Mouse (Mus musculus): ENCODE measurements around the gene Olfr721-ps1. TPM values are rescaled to one million over a fixed set of nuclear protein-coding genes. Genes with fewer than 3 reads are reported as not detected.

Gene Olfr721-ps1
- polyA plus RNA-seq, 1 experiment from 2014 or later = not detected

GRCm38 (mm10) chr14:14436078-14436658 is 35.1 kb downstream of the Olfr721-ps1 start:
- no peak overlapping the region for H3K4me2 ChIP-seq (ENCODE audit: low read depth, low read length)
- no peaks in the 10 kb centered on the region for H3K4me1 ChIP-seq (replicated peaks; ENCODE audit: control insufficient read depth, insufficient read depth, low read length)
- WGBS = 67% methylated on average over 3 of the region's 3 CpGs
- no peaks in the 10 kb centered on the region for H3K27me3 ChIP-seq (ENCODE audit: control insufficient read depth, insufficient read depth, low read depth, low read length)
- H3K9ac ChIP-seq (ENCODE audit: low read length) = no peak overlapping the region
- ATAC-seq (ENCODE audit: low read depth) = no peak
- no peaks in the 10 kb centered on the region for H3K36me3 ChIP-seq (ENCODE audit: control insufficient read depth, insufficient read depth, low read length)
- H3K4me3 ChIP-seq (ENCODE audit: low read length) = no peak overlapping the region
- H3K27ac ChIP-seq (ENCODE audit: low read length) = no peak overlapping the region
- H3K9me3 ChIP-seq (ENCODE audit: control insufficient read depth, low read length) = no peaks in the 10 kb centered on the region

Other genes starting within 250 kb of the Olfr721-ps1 start
- not detected in 2 replicates for gene Olfr720, start 214.5 kb upstream of the Olfr721-ps1 start, polyA plus RNA-seq (2015; fragmentation: Nextera tagmentation; extraction: Ambion mirVana)
- not detected in 2 replicates for gene Olfr31, start 78.5 kb upstream of the Olfr721-ps1 start, polyA plus RNA-seq (2015; fragmentation: Nextera tagmentation; extraction: Ambion mirVana)
- 9.9 and 12.5 TPM in 2 replicates for gene Il3ra, start 55.0 kb upstream of the Olfr721-ps1 start, polyA plus RNA-seq (2015; fragmentation: Nextera tagmentation; extraction: Ambion mirVana)